Mouse (Mus musculus) forebrain, embryonic 13.5 days (tissue): ENCODE measurements around the gene Gm8126. TPM values are rescaled to one million over a fixed set of nuclear protein-coding genes. Genes with fewer than 3 reads are reported as not detected.
"Not testable (repeated sequence)": the region's sequence is repeated elsewhere in the genome, so short reads cannot be mapped to it uniquely, and the experiment has no call there.

Experiments used
- ATAC-seq: fragments of 200-750 bp; cut with Nextera tagmentation; 2 replicates; pipeline ENCODE4 v1.8.0; 2017
- H3K27ac ChIP-seq: fragments of 300-500 bp; sonication (generic); 2 replicates; pipeline ENCODE4 v1.5.1; 2015; ENCODE audit warnings: inconsistent platforms, mild to moderate bottlenecking, moderate library complexity
- H3K27me3 ChIP-seq: fragments of 300-500 bp; sonication (generic); 2 replicates; pipeline ENCODE4 v1.6.1; 2015; ENCODE audit warnings: mild to moderate bottlenecking, inconsistent platforms
- H3K36me3 ChIP-seq: fragments of 300-500 bp; sonication (generic); 2 replicates; pipeline ENCODE4 v1.6.1; 2015; ENCODE audit warnings: mild to moderate bottlenecking, inconsistent platforms; ENCODE audit not compliant: poor library complexity, severe bottlenecking
- H3K4me1 ChIP-seq: fragments of 300-500 bp; sonication (generic); 2 replicates; pipeline ENCODE4 v1.6.1; 2015; ENCODE audit warnings: inconsistent platforms
- H3K4me2 ChIP-seq: fragments of 300-500 bp; sonication (generic); 2 replicates; pipeline ENCODE4 v1.6.1; 2015; ENCODE audit warnings: inconsistent platforms, mild to moderate bottlenecking, moderate library complexity
- H3K4me3 ChIP-seq: fragments of 300-500 bp; sonication (generic); 2 replicates; pipeline ENCODE4 v1.5.1; 2015; ENCODE audit warnings: mild to moderate bottlenecking, inconsistent platforms
- H3K9ac ChIP-seq: fragments of 300-500 bp; sonication (generic); 2 replicates; pipeline ENCODE4 v1.6.1; 2015; ENCODE audit warnings: mild to moderate bottlenecking, inconsistent platforms
- H3K9me3 ChIP-seq: fragments of 300-500 bp; sonication (generic); replicated peaks from 2 replicates; pipeline ENCODE4 v1.6.1; 2016; ENCODE audit warnings: inconsistent platforms
- WGBS: fragments of 180-500 bp; shearing (Covaris S2); methylation state at CpG from one replicate; pipeline ENCODE4 v1.1.7; 2015; 5-methylcytosine and 5-hydroxymethylcytosine counted together
- polyA plus RNA-seq: library from polyadenylated mRNA; unstranded; fragments of >200 nt; fragmentation: Nextera tagmentation; extraction: Ambion mirVana; gene quantifications from 2 replicates; pipeline ENCODE4 v1.2.1, GENCODE M21; 2015

Gene Gm8126
- polyA plus RNA-seq: not detected in 2 replicates

- H3K9me3 ChIP-seq, H3K27ac ChIP-seq, H3K27me3 ChIP-seq, ATAC-seq, H3K4me1 ChIP-seq, H3K9ac ChIP-seq, H3K4me2 ChIP-seq, H3K36me3 ChIP-seq, H3K4me3 ChIP-seq: not testable (repeated sequence)
- 98% methylated on average over 3 of the region's 4 CpGs for WGBS
Measured at GRCm38 (mm10) chr14:43258349-43258748, at the start of gene Gm8126. Gene Gm8126 (plus strand): TSS chr14:43258649.

- H3K9ac ChIP-seq, H3K9me3 ChIP-seq, H3K4me2 ChIP-seq, H3K27me3 ChIP-seq, H3K36me3 ChIP-seq, H3K27ac ChIP-seq, H3K4me3 ChIP-seq, ATAC-seq, H3K4me1 ChIP-seq: not testable (repeated sequence)
- 84% methylated on average over 4 of the region's 4 CpGs for WGBS
Measured at GRCm38 (mm10) chr14:43235204-43235603, 23.2 kb upstream of the Gm8126 start, which contains the start of gene Gm8122. Gene Gm8122 (minus strand): TSS chr14:43235304.

- H3K27ac ChIP-seq, H3K9me3 ChIP-seq, H3K36me3 ChIP-seq: not testable (repeated sequence)
Measured at GRCm38 (mm10) chr14:43237769-43238168, 20.7 kb upstream of the Gm8126 start.

GRCm38 (mm10) chr14:43249611-43250170 is 8.8 kb upstream of the Gm8126 start:
- not testable (repeated sequence) for H3K9ac ChIP-seq, H3K4me3 ChIP-seq, H3K4me1 ChIP-seq, H3K36me3 ChIP-seq, H3K9me3 ChIP-seq, H3K4me2 ChIP-seq, H3K27ac ChIP-seq, ATAC-seq, H3K27me3 ChIP-seq
- 16% methylated on average over 10 of the region's 12 CpGs for WGBS

More at GRCm38 (mm10) chr14:43237769-43238168, 20.7 kb upstream of the Gm8126 start:
- H3K4me3 ChIP-seq, ATAC-seq, H3K4me2 ChIP-seq, H3K4me1 ChIP-seq, H3K27me3 ChIP-seq, H3K9ac ChIP-seq: not testable (repeated sequence)

- 28% methylated on average over 5 of the region's 6 CpGs for WGBS
Measured at GRCm38 (mm10) chr14:43250549-43251253, 7.7 kb upstream of the Gm8126 start.

GRCm38 (mm10) chr14:43256511-43256910 is 1.9 kb upstream of the Gm8126 start:
- 78% methylated on average over 1 of the region's 1 CpGs for WGBS
- not testable (repeated sequence) for H3K36me3 ChIP-seq, H3K27me3 ChIP-seq, H3K9me3 ChIP-seq, H3K4me3 ChIP-seq, ATAC-seq, H3K4me2 ChIP-seq, H3K9ac ChIP-seq, H3K27ac ChIP-seq, H3K4me1 ChIP-seq

More at GRCm38 (mm10) chr14:43250549-43251253, 7.7 kb upstream of the Gm8126 start:
- not testable (repeated sequence) for H3K27ac ChIP-seq, H3K27me3 ChIP-seq, H3K9me3 ChIP-seq, H3K9ac ChIP-seq, H3K36me3 ChIP-seq, H3K4me3 ChIP-seq, ATAC-seq, H3K4me2 ChIP-seq, H3K4me1 ChIP-seq

- not testable (repeated sequence) for H3K27me3 ChIP-seq, H3K9me3 ChIP-seq, H3K27ac ChIP-seq, ATAC-seq, H3K4me1 ChIP-seq, H3K4me3 ChIP-seq, H3K36me3 ChIP-seq, H3K9ac ChIP-seq, H3K4me2 ChIP-seq
- WGBS: 94% methylated on average over 3 of the region's 3 CpGs
Measured at GRCm38 (mm10) chr14:43263421-43263820, 5.0 kb downstream of the Gm8126 start.

GRCm38 (mm10) chr14:43268521-43269084 is 10.2 kb downstream of the Gm8126 start:
- not testable (repeated sequence) for H3K4me1 ChIP-seq, H3K4me3 ChIP-seq, H3K4me2 ChIP-seq, H3K9ac ChIP-seq, H3K27me3 ChIP-seq, H3K36me3 ChIP-seq, H3K27ac ChIP-seq, H3K9me3 ChIP-seq, ATAC-seq
- 49% methylated on average over 2 of the region's 2 CpGs for WGBS

- H3K9me3 ChIP-seq, H3K36me3 ChIP-seq, H3K4me2 ChIP-seq, H3K9ac ChIP-seq, H3K4me3 ChIP-seq, H3K4me1 ChIP-seq, ATAC-seq, H3K27me3 ChIP-seq, H3K27ac ChIP-seq: not testable (repeated sequence)
- WGBS: 97% methylated on average over 3 of the region's 3 CpGs
Measured at GRCm38 (mm10) chr14:43269211-43269610, 10.8 kb downstream of the Gm8126 start.

- H3K4me2 ChIP-seq, H3K4me1 ChIP-seq, H3K9me3 ChIP-seq, H3K36me3 ChIP-seq, ATAC-seq, H3K4me3 ChIP-seq, H3K27me3 ChIP-seq, H3K9ac ChIP-seq, H3K27ac ChIP-seq: not testable (repeated sequence)
- 42% methylated on average over 1 of the region's 1 CpGs for WGBS
Measured at GRCm38 (mm10) chr14:43273161-43273560, 14.7 kb downstream of the Gm8126 start.

GRCm38 (mm10) chr14:43274986-43275511 is 16.6 kb downstream of the Gm8126 start, which contains the start of gene Gm9732:
Gene Gm9732 (plus strand): TSS chr14:43275036.
- not testable (repeated sequence) for H3K9me3 ChIP-seq, H3K9ac ChIP-seq, H3K4me1 ChIP-seq, ATAC-seq, H3K36me3 ChIP-seq, H3K4me2 ChIP-seq, H3K27ac ChIP-seq, H3K27me3 ChIP-seq, H3K4me3 ChIP-seq
- WGBS: 86% methylated on average over 8 of the region's 8 CpGs

GRCm38 (mm10) chr14:43275752-43276151 is 17.3 kb downstream of the Gm8126 start:
- ATAC-seq, H3K4me3 ChIP-seq, H3K9ac ChIP-seq, H3K4me2 ChIP-seq, H3K9me3 ChIP-seq, H3K27me3 ChIP-seq, H3K36me3 ChIP-seq, H3K4me1 ChIP-seq, H3K27ac ChIP-seq: not testable (repeated sequence)
- 78% methylated on average over 1 of the region's 1 CpGs for WGBS
